Mouse (Mus musculus) adrenal gland, postnatal 4 days (tissue): ENCODE results near the gene Zbtb46. TPM values are rescaled to one million over a fixed set of nuclear protein-coding genes. Genes with fewer than 3 reads are reported as not detected.

Experiments used
- DNase-seq, 2 experiments: peaks; one replicate each; pipeline ENCODE4 v3.0.0; 2021 to 2022; ENCODE audit warnings: low spot score in 2 of 2, mixed read lengths in 2 of 2
- total RNA-seq, 2 experiments: library from RNA; stranded (reverse); gene quantifications; 2 replicates each; pipeline ENCODE4 v1.2.3; 2021

Gene Zbtb46
- total RNA-seq, 2 experiments from 2014 or later: 27.3 to 28.4 TPM

DNA sequence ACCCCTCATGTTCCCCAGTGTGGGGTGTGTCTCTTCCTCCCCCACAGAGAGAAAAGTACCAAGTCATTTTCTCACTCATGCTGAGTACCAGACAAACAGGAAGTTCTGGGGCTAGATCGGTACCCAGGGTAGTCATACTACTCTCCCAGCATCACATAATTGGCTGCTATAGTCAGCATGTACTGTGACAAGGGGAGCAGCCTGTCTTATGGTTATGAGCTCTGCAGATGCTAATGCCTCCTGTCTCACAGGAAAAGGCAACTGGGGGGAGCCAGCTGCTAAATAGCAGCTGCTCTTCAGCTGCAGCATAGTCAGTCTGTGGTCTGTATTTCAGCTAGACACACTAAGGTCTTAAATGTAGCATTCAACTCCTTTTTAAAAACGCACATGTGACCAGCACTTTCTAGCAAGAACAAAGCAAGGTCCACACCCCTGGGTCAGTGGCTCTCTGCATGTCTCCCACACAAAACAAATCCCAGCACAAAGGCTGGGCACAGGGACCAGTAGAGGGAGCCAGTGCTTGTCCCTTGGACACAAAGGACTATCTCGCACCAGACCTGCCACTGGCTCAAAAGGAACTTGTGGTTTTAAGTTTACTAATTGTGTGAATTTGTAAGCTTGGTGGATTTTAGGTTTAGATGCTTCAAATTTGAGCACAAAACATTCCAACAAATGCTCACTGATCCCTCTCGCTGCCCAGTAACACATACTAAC is 48.3 kb downstream of the Zbtb46 start:
- peak in 1 of 2 experiments; percentile 28 for DNase-seq

DNA sequence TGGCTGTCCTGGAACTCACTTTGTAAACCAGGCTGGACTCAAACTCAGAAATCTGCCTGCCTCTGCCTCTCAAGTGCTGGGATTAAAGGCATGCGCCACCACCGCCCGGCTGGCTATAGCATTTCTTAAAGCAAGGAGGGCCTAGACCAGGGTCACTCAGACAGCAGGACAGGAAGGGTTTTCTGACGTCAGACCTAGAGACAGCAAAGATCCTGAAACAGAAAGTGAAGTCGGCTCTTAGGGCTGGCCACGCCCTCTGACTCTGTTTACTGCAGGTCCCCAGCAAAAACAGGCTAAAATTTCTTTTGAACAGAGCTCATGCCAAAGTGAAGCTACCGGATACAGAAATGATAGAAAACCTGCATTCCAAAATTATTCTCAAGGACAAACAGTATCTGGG is 49.6 kb downstream of the Zbtb46 start:
- DNase-seq: no peak

DNA sequence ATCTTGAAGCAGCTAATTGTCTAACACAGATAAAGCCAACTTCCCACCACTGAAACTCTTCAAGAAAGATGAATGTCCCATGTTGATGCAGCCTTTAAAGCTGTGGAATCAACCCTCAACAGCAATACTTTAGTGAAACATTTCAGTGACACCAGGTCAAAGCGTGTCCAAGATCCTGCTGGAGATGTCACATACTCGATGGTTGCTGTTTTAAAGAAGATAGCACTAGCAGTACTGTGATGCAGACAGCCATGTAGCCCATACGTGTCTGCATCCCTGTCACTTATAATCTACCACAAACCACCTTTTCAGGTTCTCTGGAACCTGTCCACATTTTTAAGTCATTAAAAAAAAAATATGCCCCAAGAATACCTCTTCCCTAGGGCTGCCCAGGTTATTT is 55.5 kb downstream of the Zbtb46 start:
- no peak for DNase-seq

DNA sequence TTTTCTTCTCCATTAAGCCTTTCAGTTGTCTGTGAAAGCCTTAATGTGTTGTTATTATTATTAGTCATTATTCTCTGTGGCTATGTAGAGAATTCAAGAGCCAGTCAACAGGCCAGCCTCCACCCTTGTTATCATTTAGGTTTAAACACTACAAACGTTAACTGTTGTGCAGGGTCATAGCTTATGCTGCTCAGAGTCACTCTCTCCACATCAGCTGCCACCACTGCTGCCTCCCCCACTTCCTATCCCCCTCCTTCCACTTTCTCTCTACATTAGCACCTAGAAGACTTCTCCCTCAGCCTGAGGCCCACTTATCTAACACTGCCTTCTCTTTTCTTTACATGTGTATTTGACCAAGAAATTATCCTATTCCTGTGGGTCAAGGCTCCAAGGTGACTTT is 57.7 kb downstream of the Zbtb46 start:
- DNase-seq: no peak

DNA sequence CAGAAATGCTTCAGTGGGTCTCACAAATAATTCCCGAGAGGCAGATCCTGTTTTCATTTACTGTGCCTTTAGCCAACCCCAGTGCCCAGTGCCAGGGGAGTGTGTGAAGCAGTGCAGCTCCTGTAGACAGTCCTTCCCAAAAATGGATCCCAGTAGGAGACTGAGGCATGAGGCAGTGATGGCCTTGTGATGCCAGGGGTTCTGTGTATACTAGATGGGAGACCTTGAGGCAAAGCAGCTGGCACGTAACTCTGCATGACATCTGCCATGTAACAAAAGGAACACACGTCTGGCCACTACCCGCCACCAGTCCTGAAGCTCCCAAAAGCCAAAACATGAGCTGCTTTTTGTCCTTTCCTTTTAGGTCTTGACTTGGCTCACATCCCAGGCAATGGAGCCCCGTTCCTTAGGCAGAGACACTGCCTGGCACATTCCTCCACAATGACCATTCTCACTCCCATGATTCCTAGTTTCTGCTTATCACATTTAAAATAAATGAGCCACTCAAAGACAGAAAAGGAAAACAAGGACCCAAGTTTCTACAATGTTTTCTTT is 61.9 kb downstream of the Zbtb46 start:
- no peak for DNase-seq

DNA sequence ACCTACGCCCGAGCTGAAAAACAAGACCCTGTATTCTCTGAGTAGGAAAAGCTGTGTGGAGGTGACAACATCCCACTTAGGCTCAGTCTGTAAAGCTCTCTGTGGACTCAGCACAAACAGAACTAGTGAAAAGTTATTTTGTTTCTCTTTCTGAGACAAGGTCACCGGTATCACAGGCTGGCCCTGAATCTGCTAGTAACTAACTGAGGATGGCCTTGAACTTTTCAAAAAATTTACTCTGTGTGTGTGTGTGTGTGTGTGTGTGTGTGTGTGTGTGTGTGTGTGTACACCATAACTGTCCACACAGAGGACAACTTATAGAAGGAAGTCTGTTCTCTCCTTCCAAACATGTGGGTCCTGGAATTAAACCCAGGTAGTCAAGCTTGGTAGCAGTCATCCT is 65.1 kb downstream of the Zbtb46 start:
- no peak for DNase-seq

DNA sequence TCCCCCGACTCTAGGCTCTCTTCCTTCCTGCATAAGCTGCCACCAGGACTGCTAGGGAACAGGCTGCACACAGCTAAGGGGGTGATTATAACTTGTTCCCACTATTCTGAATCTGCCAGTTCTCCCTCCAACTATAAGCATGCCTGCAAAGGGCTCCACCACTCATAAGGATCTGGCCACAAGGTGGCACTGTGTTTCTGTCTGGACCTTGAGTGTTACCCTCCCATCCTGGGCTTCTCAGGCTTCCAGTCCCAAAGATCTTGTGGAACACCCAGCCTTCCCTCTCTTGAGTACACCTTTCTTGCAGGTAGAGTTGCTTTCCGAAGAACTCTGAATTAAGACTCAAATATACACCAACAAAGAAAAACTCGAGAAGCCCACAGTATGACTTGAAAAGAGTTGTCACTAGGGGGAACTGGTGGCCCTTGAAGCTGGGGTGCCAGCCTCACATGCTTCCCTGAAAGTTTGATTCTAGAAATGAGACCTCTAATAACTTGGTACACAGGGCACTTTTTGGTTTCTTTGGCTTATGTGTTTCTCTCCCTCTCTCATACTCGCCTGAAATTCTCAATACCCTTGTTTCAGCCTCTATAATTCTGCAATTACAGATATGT is 66.5 kb downstream of the Zbtb46 start:
- DNase-seq: peak; percentile 70 to 84

DNA sequence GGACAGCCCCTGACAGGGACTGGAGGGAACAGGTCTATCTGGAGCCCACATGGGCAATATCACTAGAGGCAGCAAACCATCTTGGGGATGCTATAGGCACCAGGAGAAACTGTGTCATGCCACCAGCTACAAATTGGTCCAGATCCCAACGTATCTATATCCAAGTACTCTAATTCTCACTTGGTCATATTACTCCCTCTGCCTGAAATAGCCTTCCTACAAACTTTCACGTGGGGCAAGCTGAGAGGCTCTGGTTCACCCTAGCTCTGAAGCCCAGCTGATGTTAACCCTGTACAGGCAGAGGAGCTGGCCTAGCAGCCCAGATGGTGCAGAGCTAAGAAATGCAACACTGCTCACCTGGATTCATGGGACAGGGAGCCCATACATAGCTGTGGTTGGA is 67.7 kb downstream of the Zbtb46 start:
- DNase-seq: no peak

DNA sequence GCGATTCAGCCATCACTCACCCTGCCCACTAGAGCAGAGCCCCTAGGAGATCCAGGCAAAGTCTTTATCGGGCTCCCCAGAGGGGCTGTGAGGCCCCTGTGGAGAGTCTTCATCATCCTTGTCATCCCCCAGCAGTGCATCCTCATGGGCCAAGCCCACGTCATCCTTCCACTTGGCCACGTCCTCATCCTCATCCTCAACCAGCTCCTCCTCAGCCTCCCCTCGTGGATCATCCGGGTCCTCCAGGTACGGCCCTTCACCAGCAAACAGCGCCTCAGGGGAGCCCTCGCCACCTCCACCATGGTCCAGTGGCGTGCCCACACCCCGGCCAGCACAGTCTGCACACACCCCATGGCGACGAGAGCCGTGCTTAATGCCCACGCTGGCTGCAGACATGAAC is 68.2 kb downstream of the Zbtb46 start:
- no peak for DNase-seq

DNA sequence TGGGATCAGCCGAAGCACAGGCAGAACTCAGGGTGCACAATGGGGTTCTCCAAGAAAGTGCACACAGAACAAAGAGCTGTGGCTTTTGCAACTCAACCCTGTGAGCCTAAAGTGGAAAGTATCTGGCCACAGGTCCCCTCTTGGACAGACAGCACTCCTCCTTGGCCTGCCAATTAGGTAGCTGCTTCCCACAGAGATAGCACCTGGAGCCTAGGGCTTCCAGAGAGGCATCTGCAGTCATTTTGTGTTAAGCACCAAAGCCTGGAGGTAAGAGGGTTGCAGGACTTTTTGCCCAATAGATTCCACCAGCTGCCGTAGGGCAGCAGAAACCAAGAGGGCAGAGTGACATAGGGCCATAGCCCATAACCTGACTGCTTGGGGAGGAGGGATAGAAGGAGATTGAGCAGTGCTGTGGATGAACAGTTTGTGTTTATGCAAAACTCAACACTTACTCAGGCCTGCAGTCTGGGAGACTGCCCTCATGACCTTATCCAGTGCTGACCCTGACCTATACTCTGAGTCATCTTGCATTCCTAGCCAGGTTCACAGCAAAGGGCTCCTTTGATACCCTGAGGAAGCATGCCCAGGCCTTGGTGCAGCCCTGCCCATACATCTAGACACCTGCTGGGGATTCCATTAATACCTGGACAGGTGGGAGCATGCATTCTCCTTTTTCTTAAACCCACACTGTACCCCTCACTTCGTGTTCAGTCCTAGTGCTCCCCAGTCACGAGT is 68.9 kb downstream of the Zbtb46 start:
- no peak for DNase-seq

DNA sequence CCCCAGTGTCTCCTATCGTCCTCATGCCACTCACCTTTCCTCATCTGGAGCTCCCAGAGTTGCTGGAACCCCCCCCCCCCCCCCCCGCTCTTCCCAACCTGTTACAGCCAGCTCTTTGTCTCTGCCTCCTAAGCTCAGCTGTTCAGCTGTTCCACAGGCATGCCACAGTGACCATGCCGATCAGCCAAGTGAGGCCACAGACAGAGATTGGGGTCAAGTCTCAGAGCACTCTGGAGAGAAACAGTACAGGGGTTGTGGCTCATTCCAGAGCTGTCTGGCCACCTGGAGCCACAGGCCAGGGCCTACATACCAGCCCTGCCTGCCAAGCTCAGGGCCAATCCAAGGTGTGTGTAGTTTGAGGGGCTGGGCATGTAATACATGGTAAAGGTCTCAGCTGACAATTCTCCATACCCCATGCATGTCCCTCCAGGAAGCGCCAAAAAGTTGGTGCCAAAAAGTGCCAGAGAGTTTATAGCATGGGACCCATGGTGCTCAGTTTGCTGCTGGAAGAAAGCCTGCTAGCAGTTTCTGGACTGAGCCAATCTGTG is 72.5 kb downstream of the Zbtb46 start:
- DNase-seq: no peak

DNA sequence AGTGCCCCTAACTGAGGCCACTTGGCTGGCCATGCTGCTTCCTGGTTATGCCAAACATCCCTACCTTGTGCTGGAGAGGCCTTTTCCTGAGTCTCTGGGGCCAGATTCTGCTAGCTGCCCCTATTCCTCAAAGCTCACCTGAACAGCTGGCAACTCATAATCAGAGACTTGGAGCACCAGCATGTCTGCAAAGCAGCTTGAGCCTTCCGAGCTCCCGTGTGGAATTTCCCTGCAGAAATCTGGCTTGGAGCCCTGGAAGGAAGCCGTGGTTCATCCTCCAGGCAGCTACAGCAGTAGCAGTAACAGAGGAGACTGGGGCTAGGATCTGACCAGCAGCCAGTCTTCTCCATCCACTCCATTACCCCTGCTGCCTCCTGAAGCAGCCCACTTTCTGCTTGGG is 73.3 kb downstream of the Zbtb46 start:
- DNase-seq: no peak

DNA sequence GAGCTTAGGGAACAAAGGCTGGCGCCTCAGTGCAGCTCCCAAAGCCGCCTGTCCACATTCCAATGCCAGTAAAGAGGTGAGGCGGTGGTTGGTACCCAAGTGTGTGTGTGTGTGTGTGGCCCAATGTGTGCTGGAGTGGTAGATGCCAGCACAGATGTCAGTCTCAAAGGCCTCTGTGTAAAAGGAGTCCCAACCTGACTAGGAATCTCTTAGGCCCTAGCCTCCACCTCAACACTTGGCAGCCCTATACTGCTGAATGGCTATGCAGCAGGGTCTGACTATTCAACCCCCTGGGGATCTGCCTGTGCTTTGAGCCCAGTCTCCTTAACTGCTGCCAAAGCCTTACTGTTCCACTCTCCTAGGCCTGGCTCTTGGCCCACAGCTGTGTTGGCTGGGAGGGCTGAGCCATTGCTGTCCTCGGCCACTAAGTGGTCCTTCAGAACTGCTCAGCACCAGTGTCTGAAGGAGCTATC is 74.3 kb downstream of the Zbtb46 start:
- no peak for DNase-seq

DNA sequence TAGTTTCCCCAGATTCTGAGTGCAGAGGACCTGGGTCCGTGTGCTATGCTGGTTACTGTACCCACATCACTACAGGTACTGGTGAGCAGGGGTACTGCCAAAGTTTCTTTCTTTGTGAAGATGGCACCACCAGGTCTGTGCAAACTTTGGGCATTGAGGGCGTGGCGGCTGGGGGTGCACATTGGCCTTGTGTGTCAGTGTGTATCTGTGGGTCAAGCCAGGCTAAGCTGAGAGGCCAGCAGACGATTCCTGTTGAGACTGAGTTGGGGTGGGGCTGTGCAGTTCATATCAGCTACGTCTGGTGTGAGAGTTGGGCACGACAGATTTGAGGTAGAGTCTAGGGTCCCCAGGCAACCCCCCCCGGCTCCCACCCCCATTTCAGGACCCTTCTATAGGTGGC is 74.8 kb downstream of the Zbtb46 start:
- DNase-seq: no peak

DNA sequence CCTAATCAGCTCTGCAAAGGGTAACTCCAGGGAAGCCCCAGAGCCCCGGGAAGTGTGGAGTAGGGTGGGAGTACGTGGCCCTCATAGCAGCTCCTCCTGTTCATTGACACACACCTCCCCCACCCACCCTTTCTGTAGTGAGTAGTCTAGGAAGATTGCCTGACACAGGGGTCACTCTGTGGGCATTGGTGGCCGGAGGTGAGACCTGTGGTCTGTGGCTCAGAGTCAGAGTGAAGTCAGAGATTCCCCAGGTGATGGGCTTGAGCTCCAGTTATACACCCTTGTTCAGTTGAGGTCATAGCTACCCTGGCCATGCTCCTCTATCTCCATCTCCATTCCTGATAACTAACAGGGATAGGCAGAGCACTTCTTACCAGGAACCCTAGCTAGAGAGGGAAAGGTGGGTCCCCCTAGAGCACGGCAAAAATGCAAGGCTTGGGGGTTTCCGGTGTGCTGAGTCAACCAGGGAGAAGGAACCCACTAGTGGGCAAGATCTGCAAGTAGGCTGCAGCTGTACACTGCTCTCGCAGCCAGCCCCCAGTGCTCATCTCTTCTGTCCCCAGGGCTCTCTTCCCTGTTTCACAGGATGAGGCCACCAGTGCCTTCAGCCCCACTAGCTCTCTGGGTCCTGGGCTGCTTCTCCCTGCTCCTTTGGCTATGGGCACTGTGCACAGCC is 77.5 kb downstream of the Zbtb46 start:
- no peak for DNase-seq

DNA sequence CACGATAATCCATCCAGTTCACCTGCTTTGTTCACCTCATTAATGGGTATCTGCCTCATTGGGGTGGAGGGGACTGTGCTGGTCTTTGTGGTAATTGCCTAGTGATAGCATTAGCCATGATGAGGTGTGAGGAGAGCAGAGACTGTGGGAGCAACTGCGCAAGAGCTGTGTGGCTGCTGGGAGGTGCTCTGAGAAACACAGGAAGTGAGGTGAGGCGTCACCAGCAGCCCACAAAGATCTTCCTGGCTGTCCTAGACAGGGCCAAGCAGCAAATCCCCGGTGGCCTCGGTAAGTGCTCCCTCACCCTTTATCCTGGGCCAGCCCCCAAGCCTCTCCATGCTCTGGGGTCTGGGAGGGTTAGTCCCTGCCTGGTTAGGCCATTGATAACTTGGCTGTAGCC is 78.1 kb downstream of the Zbtb46 start:
- DNase-seq: no peak

DNA sequence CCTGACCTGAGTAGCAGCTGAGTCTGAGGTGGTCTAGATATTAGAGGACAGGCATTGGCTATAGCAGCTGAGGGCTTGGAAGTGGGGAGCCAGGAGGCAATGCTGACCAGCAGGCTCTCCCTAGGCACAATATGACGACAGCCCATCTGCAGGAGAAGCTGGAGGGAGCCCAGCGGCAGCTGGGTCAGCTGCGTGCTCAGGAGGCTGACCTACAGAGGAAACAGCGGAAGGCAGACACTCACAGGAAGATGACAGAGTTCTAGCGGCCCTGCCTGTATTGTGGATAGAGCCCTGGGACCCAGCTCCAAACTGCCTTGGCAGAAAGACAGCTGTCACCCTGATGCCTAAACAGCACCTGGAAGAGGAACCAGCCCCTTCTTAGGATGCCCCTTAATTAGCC is 79.0 kb downstream of the Zbtb46 start:
- no peak for DNase-seq

DNA sequence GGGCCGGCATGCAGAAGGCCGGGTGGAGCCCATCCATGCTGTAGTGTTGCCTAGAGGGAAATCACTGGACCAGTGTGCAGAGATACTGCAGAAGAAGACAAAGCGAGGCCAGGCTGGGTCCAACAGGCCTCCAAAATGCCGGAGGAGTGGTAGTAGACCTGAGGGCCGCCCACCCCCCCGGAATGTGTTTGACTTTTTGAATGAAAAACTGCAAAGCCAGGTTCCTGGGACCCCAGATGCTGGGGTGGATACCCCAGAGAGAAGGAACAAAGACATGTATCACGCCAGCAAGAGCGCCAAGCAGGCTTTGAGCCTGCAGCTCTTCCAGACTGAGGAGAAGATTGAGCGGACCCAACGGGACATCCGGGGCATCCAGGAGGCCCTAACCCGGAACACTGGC is 79.4 kb downstream of the Zbtb46 start, which contains the start of gene Lime1:
Gene Lime1 (plus strand): TSS at position 301 of the 400 bp plus-strand sequence.
- no peak for DNase-seq

DNA sequence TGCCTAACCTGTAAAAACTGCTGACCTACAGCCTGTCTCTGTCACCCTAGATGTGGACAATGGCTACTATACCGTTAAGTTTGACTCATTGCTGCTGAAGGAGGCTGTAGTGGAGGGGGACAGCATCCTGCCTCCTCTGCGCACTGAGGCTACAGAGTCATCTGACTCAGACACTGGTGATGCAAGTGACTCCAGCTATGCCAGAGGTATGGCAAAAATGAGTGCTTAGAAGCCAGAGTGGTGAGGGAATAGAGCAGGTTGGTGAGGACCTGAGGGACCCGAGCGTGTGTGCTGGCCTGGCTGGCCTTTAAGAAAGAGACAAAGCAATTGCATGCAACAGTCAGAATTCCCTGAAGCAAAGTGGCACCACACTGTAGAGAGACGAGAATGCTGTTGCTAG is 80.5 kb downstream of the Zbtb46 start:
- DNase-seq: no peak

DNA sequence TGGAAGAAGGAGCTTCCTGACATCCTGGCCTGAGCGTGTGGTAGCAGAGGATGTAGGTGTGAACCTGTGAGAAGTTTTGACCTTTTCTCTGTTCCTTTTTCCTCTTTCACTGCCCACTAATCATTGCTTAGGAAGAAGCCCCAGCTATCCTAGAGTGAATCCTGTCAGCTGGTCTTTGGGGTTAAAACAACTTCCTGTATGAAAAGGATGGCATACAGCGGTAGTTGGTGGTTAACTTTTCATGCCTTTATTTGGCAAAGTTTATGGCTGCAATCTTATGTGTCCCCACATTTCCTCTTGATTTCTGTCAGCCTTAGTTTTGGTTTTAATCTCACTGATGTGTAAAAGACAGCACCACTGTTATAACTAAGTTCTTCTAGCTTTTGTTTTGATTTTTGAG is 82.0 kb downstream of the Zbtb46 start:
- no peak for DNase-seq

DNA sequence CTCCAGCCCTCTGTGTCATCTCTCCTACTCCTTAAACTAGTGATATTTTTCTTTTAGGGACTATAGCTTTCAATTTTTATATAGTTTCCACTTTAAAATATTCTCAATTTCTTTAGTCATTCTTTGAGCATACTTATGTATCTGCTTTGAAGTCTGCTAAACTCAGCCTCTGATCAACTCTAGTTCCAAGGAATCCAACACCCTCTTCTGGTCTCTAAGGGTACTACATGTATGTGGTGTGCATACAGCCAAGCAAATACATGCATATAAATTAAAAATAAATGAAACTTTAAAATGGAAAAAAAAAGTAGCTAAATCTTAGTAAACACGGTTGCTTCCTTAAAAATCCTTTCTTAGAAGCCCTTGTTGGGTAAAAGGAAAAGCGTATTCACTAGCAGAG is 83.4 kb downstream of the Zbtb46 start:
- DNase-seq: no peak
